Mouse (Mus musculus): ENCODE measurements at regions not wholly inside any gene's neighbourhood (a gene's known extent, or its start where the extent isn't known, plus 50 kb on each side); places are given as distances from the start of the nearest gene placed in this dataset.

GRCm38 (mm10) chr10:18931344-18931743, 84.1 kb downstream of the Tnfaip3 start:
- TF ChIP-seq CTCF (IDR thresholded peaks at IDR 0.05; ENCODE audit: low read depth), result no peak
- no peaks in the 10 kb centered on the region for H3K9me3 ChIP-seq (ENCODE audit: control insufficient read depth)
- no peak overlapping the region for H3K9ac ChIP-seq (ENCODE audit: low read depth, low read length)
- H3K4me3 ChIP-seq (ENCODE audit: low read depth, low read length), result no peak overlapping the region
- no peak overlapping the region for H3K4me2 ChIP-seq (replicated peaks; ENCODE audit: low read depth)
- H3K36me3 ChIP-seq (ENCODE audit: control insufficient read depth, insufficient read depth), result no peaks in the 10 kb centered on the region
- no peak overlapping the region for H3K27ac ChIP-seq (ENCODE audit: low read depth, low read length)
- no peaks in the 10 kb centered on the region for H3K27me3 ChIP-seq (replicated peaks; ENCODE audit: control insufficient read depth, insufficient read depth, low read length)
- no peak for ATAC-seq
- WGBS, result 31% methylated on average over 2 of the region's 2 CpGs
- no peaks in the 10 kb centered on the region for H3K4me1 ChIP-seq (replicated peaks; ENCODE audit: control insufficient read depth, insufficient read depth, low read length)

GRCm38 (mm10) chr10:18941447-18941846, 74.0 kb downstream of the Tnfaip3 start:
- WGBS, result 53% methylated on average over 4 of the region's 4 CpGs
- Histone ChIP-seq H3K9ac (ENCODE audit: low read depth, low read length) (no peak overlapping the region), H3K27ac (ENCODE audit: low read depth, low read length) (no peak overlapping the region), H3K4me2 (replicated peaks; ENCODE audit: low read depth) (no peak overlapping the region), H3K4me3 (ENCODE audit: low read depth, low read length) (no peak overlapping the region), H3K27me3 (replicated peaks; ENCODE audit: control insufficient read depth, insufficient read depth, low read length) (no peaks in the 10 kb centered on the region), H3K9me3 (ENCODE audit: control insufficient read depth) (no peaks in the 10 kb centered on the region), H3K4me1 (replicated peaks; ENCODE audit: control insufficient read depth, insufficient read depth, low read length) (no peaks in the 10 kb centered on the region), H3K36me3 (ENCODE audit: control insufficient read depth, insufficient read depth) (no peaks in the 10 kb centered on the region)
- no peak for TF ChIP-seq CTCF (IDR thresholded peaks at IDR 0.05; ENCODE audit: low read depth)
- ATAC-seq, result no peak

GRCm38 (mm10) chr10:18941908-18942307, 73.5 kb downstream of the Tnfaip3 start:
- H3K9ac ChIP-seq (ENCODE audit: low read depth, low read length), result no peak overlapping the region
- TF ChIP-seq CTCF (IDR thresholded peaks at IDR 0.05; ENCODE audit: low read depth), result no peak
- no peaks in the 10 kb centered on the region for H3K4me1 ChIP-seq (replicated peaks; ENCODE audit: control insufficient read depth, insufficient read depth, low read length)
- no peaks in the 10 kb centered on the region for H3K9me3 ChIP-seq (ENCODE audit: control insufficient read depth)
- 0 out of 2 replicates have a peak, but pooled peaks have one; percentile 28 for ATAC-seq
- 38% methylated on average over 7 of the region's 7 CpGs for WGBS
- H3K27ac ChIP-seq (ENCODE audit: low read depth, low read length), result no peak overlapping the region
- no peak overlapping the region for H3K4me2 ChIP-seq (replicated peaks; ENCODE audit: low read depth)
- H3K4me3 ChIP-seq (ENCODE audit: low read depth, low read length), result no peak overlapping the region
- no peaks in the 10 kb centered on the region for H3K36me3 ChIP-seq (ENCODE audit: control insufficient read depth, insufficient read depth)
- no peaks in the 10 kb centered on the region for H3K27me3 ChIP-seq (replicated peaks; ENCODE audit: control insufficient read depth, insufficient read depth, low read length)

GRCm38 (mm10) chr10:18943296-18944075, 72.0 kb downstream of the Tnfaip3 start:
- H3K4me1 ChIP-seq (replicated peaks; ENCODE audit: control insufficient read depth, insufficient read depth, low read length), result no peaks in the 10 kb centered on the region
- 80% methylated on average over 6 of the region's 6 CpGs for WGBS
- H3K36me3 ChIP-seq (ENCODE audit: control insufficient read depth, insufficient read depth), result no peaks in the 10 kb centered on the region
- no peak overlapping the region for H3K27ac ChIP-seq (ENCODE audit: low read depth, low read length)
- no peak for ATAC-seq
- no peak overlapping the region for H3K4me3 ChIP-seq (ENCODE audit: low read depth, low read length)
- no peaks in the 10 kb centered on the region for H3K9me3 ChIP-seq (ENCODE audit: control insufficient read depth)
- H3K4me2 ChIP-seq (replicated peaks; ENCODE audit: low read depth), result no peak overlapping the region
- no peaks in the 10 kb centered on the region for H3K27me3 ChIP-seq (replicated peaks; ENCODE audit: control insufficient read depth, insufficient read depth, low read length)
- H3K9ac ChIP-seq (ENCODE audit: low read depth, low read length), result no peak overlapping the region
- no peak for TF ChIP-seq CTCF (IDR thresholded peaks at IDR 0.05; ENCODE audit: low read depth)

- Histone ChIP-seq H3K4me3 (ENCODE audit: low read depth, low read length) (no peak overlapping the region), H3K36me3 (ENCODE audit: control insufficient read depth, insufficient read depth) (no peaks in the 10 kb centered on the region), H3K9me3 (ENCODE audit: control insufficient read depth) (no peaks in the 10 kb centered on the region), H3K27me3 (replicated peaks; ENCODE audit: control insufficient read depth, insufficient read depth, low read length) (no peaks in the 10 kb centered on the region), H3K27ac (ENCODE audit: low read depth, low read length) (no peak overlapping the region), H3K4me1 (replicated peaks; ENCODE audit: control insufficient read depth, insufficient read depth, low read length) (no peaks in the 10 kb centered on the region), H3K9ac (ENCODE audit: low read depth, low read length) (no peak overlapping the region), H3K4me2 (replicated peaks; ENCODE audit: low read depth) (no peak overlapping the region)
- no peak for ATAC-seq
- no peak for TF ChIP-seq CTCF (IDR thresholded peaks at IDR 0.05; ENCODE audit: low read depth)
Measured at GRCm38 (mm10) chr10:18946727-18947126, 68.7 kb downstream of the Tnfaip3 start.

Measured in intestine, postnatal 0 days (tissue).